Mouse (Mus musculus) lung, adult 2 months (tissue): Measurements from ENCODE around the gene Grk4. TPM values are rescaled to one million over a fixed set of nuclear protein-coding genes. Genes with fewer than 3 reads are reported as not detected.

Source experiments
- DNase-seq: peaks from one replicate; pipeline ENCODE4 v3.0.0; 2022
- H3K4me1 ChIP-seq: fragments of 200-500 bp; 2 replicates; pipeline ENCODE4 v1.6.1; 2011; ENCODE audit warnings: low read length; ENCODE audit not compliant: control insufficient read depth, insufficient read depth
- H3K4me3 ChIP-seq: fragments of 200-500 bp; replicated peaks from 2 replicates; pipeline ENCODE3; 2011; ENCODE audit warnings: low read depth, mild to moderate bottlenecking, control low read depth, low read length; ENCODE audit errors: extremely low read depth
- CTCF ChIP-seq: fragments of 200-500 bp; IDR thresholded peaks from 2 replicates; pipeline ENCODE4 v1.5.1; 2011; ENCODE audit warnings: mild to moderate bottlenecking, low read length, control low read depth; ENCODE audit not compliant: insufficient read depth
- POLR2A ChIP-seq: fragments of 200-500 bp; IDR thresholded peaks from 2 replicates; pipeline ENCODE4 v1.6.1; 2011; ENCODE audit warnings: low read depth, mild to moderate bottlenecking, control low read depth, low read length, borderline replicate concordance; ENCODE audit errors: extremely low read depth
- WGBS: fragments of 180-500 bp; shearing (Covaris S2); methylation state at CpG from one replicate; pipeline ENCODE4 v1.1.7; 2018; 5-methylcytosine and 5-hydroxymethylcytosine counted together
- polyA plus RNA-seq: library from polyadenylated mRNA; depleted of rRNA; stranded (reverse); fragments of >200 nt; gene quantifications from 2 replicates; pipeline ENCODE4 v1.2.3, GENCODE M21; 2012; rRNA removed

Grk4 gene
- 1.6 and 2.2 TPM in 2 replicates for polyA plus RNA-seq

- TF ChIP-seq POLR2A (peak; percentile 91; the same call in 1 of the 2 replicates), CTCF (peak; percentile 51; the same call in 1 of the 2 replicates)
Measured at GRCm38 (mm10) chr5:34659686-34660590, at the start of gene Grk4, which contains the start of gene Nop14. Gene Grk4 (plus strand): TSS chr5:34660379. Gene Nop14 (minus strand): TSS chr5:34660148.

GRCm38 (mm10) chr5:34632996-34633395, 27.2 kb upstream of the Grk4 start:
- Histone ChIP-seq H3K4me1 (0 out of 2 replicates have a peak, but pooled peaks cover 3% of the 10 kb centered on the region), H3K4me3 (no peak overlapping the region)
- TF ChIP-seq POLR2A (no peak), CTCF (no peak)
- WGBS = 97% methylated on average over 2 of the region's 2 CpGs
- DNase-seq = no peak

More at GRCm38 (mm10) chr5:34659686-34660590, at the start of gene Grk4, which contains the start of gene Nop14:
- WGBS = under 1% methylated on average over 60 of the region's 60 CpGs
- peak; percentile 97 for DNase-seq
- H3K4me3 ChIP-seq = peak within 1 kb of the TSS; percentile 73
- peaks cover 4% of the 10 kb centered on the region; the same call in 1 of the 2 replicates for H3K4me1 ChIP-seq

DNA sequence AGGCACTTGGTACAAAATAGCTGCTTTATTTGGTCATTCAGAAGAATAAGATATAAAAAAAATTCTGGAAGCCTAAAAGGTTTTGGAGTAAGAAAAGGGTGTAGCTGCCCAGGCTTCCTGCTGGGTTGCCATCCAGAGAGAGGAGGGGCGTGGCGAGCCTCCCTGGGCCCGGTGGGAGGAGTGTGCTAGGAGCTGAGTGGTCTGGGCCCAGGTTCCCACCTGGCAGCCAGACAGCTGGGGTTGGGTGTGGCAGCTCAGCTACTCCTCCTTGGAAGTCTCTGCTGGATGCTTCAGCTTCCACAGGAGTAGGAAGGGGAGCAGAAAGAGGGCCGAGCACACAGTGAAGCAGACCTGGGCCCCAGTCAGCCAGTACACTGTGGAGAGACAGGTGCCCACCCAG, 26.5 kb upstream of the Grk4 start:
- TF ChIP-seq POLR2A (no peak), CTCF (no peak)
- WGBS = 52% methylated on average over 4 of the region's 4 CpGs
- Histone ChIP-seq H3K4me3 (no peak overlapping the region), H3K4me1 (0 out of 2 replicates have a peak, but pooled peaks cover 3% of the 10 kb centered on the region)
- no peak for DNase-seq

- Histone ChIP-seq H3K4me3 (no peak overlapping the region), H3K4me1 (0 out of 2 replicates have a peak, but pooled peaks cover 3% of the 10 kb centered on the region)
- 70% methylated on average over 13 of the region's 13 CpGs for WGBS
- TF ChIP-seq CTCF (no peak), POLR2A (no peak)
- DNase-seq = no peak
Measured at GRCm38 (mm10) chr5:34634746-34635400, 25.3 kb upstream of the Grk4 start.

- 57% methylated on average over 10 of the region's 10 CpGs for WGBS
- 0 out of 2 replicates have a peak, but pooled peaks cover 3% of the 10 kb centered on the region for H3K4me1 ChIP-seq
- DNase-seq = no peak
- no peak for TF ChIP-seq CTCF
- no peak for TF ChIP-seq POLR2A
- H3K4me3 ChIP-seq = no peak overlapping the region
Measured at GRCm38 (mm10) chr5:34635665-34636192, 24.4 kb upstream of the Grk4 start.

GRCm38 (mm10) chr5:34636481-34637287, 23.5 kb upstream of the Grk4 start, which contains the start of gene Mfsd10:
Gene Mfsd10 (minus strand): TSS chr5:34637212.
- under 1% methylated on average over 48 of the region's 48 CpGs for WGBS
- peak; percentile 64 for DNase-seq
- TF ChIP-seq CTCF (0 out of 2 replicates have a peak, but pooled peaks have one; percentile 15), POLR2A (peak; percentile 71; the same call in 1 of the 2 replicates)
- H3K4me1 ChIP-seq = 0 out of 2 replicates have a peak, but pooled peaks cover 3% of the 10 kb centered on the region
- H3K4me3 ChIP-seq = peak within 1 kb of the TSS; percentile 94

GRCm38 (mm10) chr5:34637591-34638156, 22.5 kb upstream of the Grk4 start:
- Histone ChIP-seq H3K4me1 (0 out of 2 replicates have a peak, but pooled peaks cover 3% of the 10 kb centered on the region), H3K4me3 (no peak overlapping the region)
- TF ChIP-seq CTCF (no peak), POLR2A (no peak)
- no peak for DNase-seq
- WGBS = 67% methylated on average over 7 of the region's 7 CpGs

DNA sequence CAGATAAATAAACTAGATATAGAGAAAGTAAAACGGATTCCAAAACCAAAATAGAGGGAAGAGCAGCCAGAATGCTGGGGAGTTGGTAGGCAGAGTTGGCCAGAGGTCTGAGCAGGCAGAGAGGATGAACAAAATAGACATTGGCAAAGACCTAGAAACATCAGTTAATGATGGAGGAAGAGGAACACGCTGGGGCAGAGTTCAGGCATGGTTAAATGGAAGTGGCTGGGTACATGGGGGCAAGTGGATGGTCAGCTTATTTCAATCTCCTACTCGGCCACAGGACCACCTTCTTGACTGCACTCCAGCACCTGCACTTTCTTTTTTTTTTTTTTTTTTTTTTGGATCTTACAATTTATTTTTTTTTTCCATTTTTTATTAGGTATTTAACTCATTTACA, 18.2 kb upstream of the Grk4 start:
- no peak for DNase-seq
- 86% methylated on average over 3 of the region's 3 CpGs for WGBS
- Histone ChIP-seq H3K4me1 (0 out of 2 replicates have a peak, but pooled peaks cover 3% of the 10 kb centered on the region), H3K4me3 (no peak overlapping the region)
- TF ChIP-seq CTCF (no peak), POLR2A (no peak)
